ENCODE assay signal across 21 mouse cellular contexts in genomic region chr10:19945651-19946050, GRCm38 (mm10).
"Had no signal": no experiment of that assay in that cellular context is flagged by ENCODE, and none has a peak within 500 bp of the region (broad histone marks: within the 10 kb centered on the region; RNA-seq: fewer than 3 reads in every experiment).

No protein-coding gene starts in this region.

- H3K9ac ChIP-seq: kidney, embryonic 15.5 days; limb, embryonic 12.5 days; limb, embryonic 15.5 days; liver, embryonic 13.5 days; neural tube, embryonic 12.5 days; neural tube, embryonic 15.5 days had no signal

- H3K27ac ChIP-seq: kidney, embryonic 15.5 days; limb, embryonic 12.5 days; limb, embryonic 15.5 days; liver, embryonic 13.5 days; midbrain, embryonic 10.5 days; neural tube, embryonic 12.5 days; neural tube, embryonic 15.5 days; stomach, postnatal 0 days had no signal

- H3K9me3 ChIP-seq: kidney, embryonic 15.5 days; limb, embryonic 12.5 days; limb, embryonic 15.5 days; liver, embryonic 13.5 days; megakaryocyte, embryonic 14.5 days; midbrain, embryonic 10.5 days; neural tube, embryonic 12.5 days; neural tube, embryonic 15.5 days had no signal

- H3K36me3 ChIP-seq: kidney, embryonic 15.5 days; limb, embryonic 12.5 days; limb, embryonic 15.5 days; liver, embryonic 13.5 days; midbrain, embryonic 10.5 days; neural tube, embryonic 12.5 days; neural tube, embryonic 15.5 days had no signal

- H3K27me3 ChIP-seq: kidney, embryonic 15.5 days; limb, embryonic 12.5 days; limb, embryonic 15.5 days; liver, embryonic 13.5 days; megakaryocyte, embryonic 14.5 days; neural tube, embryonic 12.5 days; neural tube, embryonic 15.5 days had no signal

- H3K4me3 ChIP-seq: kidney, embryonic 15.5 days; limb, embryonic 12.5 days; limb, embryonic 15.5 days; liver, embryonic 13.5 days; megakaryocyte, embryonic 14.5 days; midbrain, embryonic 10.5 days; neural tube, embryonic 12.5 days; neural tube, embryonic 15.5 days had no signal

- DNase-seq: kidney, adult 8-10 months; kidney, postnatal 14 days; kidney, postnatal 4 days; left cerebral cortex, postnatal 4 days; liver, embryonic 13.5 days; lung, adult 2 months; midbrain, embryonic 14.5 days; right cerebral cortex, adult 18-20 months; right cerebral cortex, postnatal 14 days; right cerebral cortex, postnatal 4 days; thymus, adult 18-20 months; thymus, postnatal 14 days; thymus, postnatal 4 days had no signal

- H3K4me1 ChIP-seq: limb, embryonic 15.5 days; midbrain, embryonic 10.5 days; neural tube, embryonic 12.5 days; neural tube, embryonic 15.5 days had no signal
